Mouse (Mus musculus) intestine, postnatal 0 days (tissue): ENCODE data around the gene Rftn1. TPM values are rescaled to one million over a fixed set of nuclear protein-coding genes. Genes with fewer than 3 reads are reported as not detected.

Experiments used
- ATAC-seq: fragments of 200-750 bp; cut with Nextera tagmentation; 2 replicates; pipeline ENCODE4 v1.8.0; 2017; ENCODE audit warnings: mild to moderate bottlenecking, moderate TSS enrichment, moderate library complexity
- H3K27ac ChIP-seq: fragments of 300-500 bp; sonication (generic); 2 replicates; pipeline ENCODE4 v1.5.1; 2014; ENCODE audit warnings: mild to moderate bottlenecking, low read depth, low read length, moderate library complexity
- H3K27me3 ChIP-seq: fragments of 300-500 bp; sonication (generic); replicated peaks from 2 replicates; pipeline ENCODE4 v1.6.1; 2014; ENCODE audit warnings: low read length, mixed read lengths; ENCODE audit not compliant: control insufficient read depth, insufficient read depth
- H3K36me3 ChIP-seq: fragments of 300-500 bp; sonication (generic); 2 replicates; pipeline ENCODE4 v1.6.1; 2014; ENCODE audit warnings: mild to moderate bottlenecking, moderate library complexity; ENCODE audit not compliant: control insufficient read depth, insufficient read depth
- H3K4me1 ChIP-seq: fragments of 300-500 bp; sonication (generic); replicated peaks from 2 replicates; pipeline ENCODE4 v1.6.1; 2014; ENCODE audit warnings: antibody characterized with exemption, low read length, mixed read lengths; ENCODE audit not compliant: control insufficient read depth, insufficient read depth
- H3K4me2 ChIP-seq: fragments of 300-500 bp; sonication (generic); replicated peaks from 2 replicates; pipeline ENCODE4 v1.6.1; 2014; ENCODE audit warnings: low read depth, mild to moderate bottlenecking, moderate library complexity
- H3K4me3 ChIP-seq: fragments of 300-500 bp; sonication (generic); 2 replicates; pipeline ENCODE4 v1.5.1; 2014; ENCODE audit warnings: low read depth, low read length
- H3K9ac ChIP-seq: fragments of 300-500 bp; sonication (generic); 2 replicates; pipeline ENCODE4 v1.6.1; 2014; ENCODE audit warnings: mild to moderate bottlenecking, low read depth, low read length
- H3K9me3 ChIP-seq: fragments of 300-500 bp; sonication (generic); 2 replicates; pipeline ENCODE4 v1.6.1; 2016; ENCODE audit warnings: mixed run types; ENCODE audit not compliant: control insufficient read depth
- CTCF ChIP-seq: sonication (generic); IDR thresholded peaks from 2 replicates; pipeline ENCODE4 v1.5.1; 2016; ENCODE audit warnings: low read depth, mild to moderate bottlenecking, control low read depth, antibody characterized with exemption, moderate library complexity
- WGBS: fragments of 180-500 bp; shearing (Covaris S2); extraction: QIAGEN DNeasy Blood & Tissue Kit; methylation state at CpG from one replicate; pipeline ENCODE4 v1.1.7; 2014; 5-methylcytosine and 5-hydroxymethylcytosine counted together
- polyA plus RNA-seq: library from polyadenylated mRNA; unstranded; fragments of >200 nt; fragmentation: Nextera tagmentation; extraction: Ambion mirVana; gene quantifications from 2 replicates; pipeline ENCODE4 v1.2.1, GENCODE M21; 2015

Rftn1 gene
- polyA plus RNA-seq, 1 experiment from 2014 or later: 7.1 TPM

GRCm38 (mm10) chr17:49942674-49943073 lies 247.8 kb downstream of the Rftn1 start:
- Histone ChIP-seq H3K27ac (no peak overlapping the region), H3K4me3 (no peak overlapping the region), H3K4me1 (no peaks in the 10 kb centered on the region), H3K4me2 (no peak overlapping the region), H3K27me3 (no peaks in the 10 kb centered on the region), H3K36me3 (no peaks in the 10 kb centered on the region), H3K9me3 (no peaks in the 10 kb centered on the region), H3K9ac (no peak overlapping the region)
- 58% methylated on average over 6 of the region's 6 CpGs for WGBS
- ATAC-seq: no peak
- TF ChIP-seq CTCF: peak; percentile 68

Other genes with a start within 250 kb of the Rftn1 start
- 0.13 and 0.25 TPM in 2 replicates for gene Dazl, start 103.0 kb upstream of the Rftn1 start, polyA plus RNA-seq